ENCODE assay signal across 19 mouse cellular contexts in genomic region chr13:107835756-107836385, GRCm38 (mm10).
DNase-seq lines count a peak whose midpoint lies in the region; ATAC-seq and TF ChIP-seq lines count a peak whose summit lies in the region.
"Had no signal": no experiment of that assay in that cellular context is flagged by ENCODE, and none has a peak within 500 bp of the region (broad histone marks: within the 10 kb centered on the region; RNA-seq: fewer than 3 reads in every experiment).

No protein-coding gene starts in this region.

- WGBS in heart, embryonic 13.5 days = 49% methylated on average over 9 of the region's 9 CpGs
- 49% methylated on average over 9 of the region's 9 CpGs for WGBS in heart, embryonic 12.5 days
- 50% methylated on average over 9 of the region's 9 CpGs for WGBS in lung, adult 2 months
- 55% methylated on average over 9 of the region's 9 CpGs for WGBS in lung, postnatal 0 days
- WGBS in midbrain, embryonic 14.5 days = 43% methylated on average over 9 of the region's 9 CpGs

- no peak overlapping the region for H3K4me3 ChIP-seq in heart, embryonic 13.5 days
- no peak overlapping the region for H3K4me3 ChIP-seq in heart, embryonic 12.5 days
- H3K4me3 ChIP-seq in lung, adult 2 months (replicated peaks; ENCODE audit: extremely low read depth, low read depth, low read length) = no peak overlapping the region
- no peak overlapping the region for H3K4me3 ChIP-seq in lung, postnatal 0 days (ENCODE audit: low read depth, low read length)
- H3K4me3 ChIP-seq in midbrain, embryonic 14.5 days (replicated peaks; ENCODE audit: low read depth, low read length) = no peak overlapping the region
- H3K4me3 ChIP-seq: embryonic facial prominence, embryonic 12.5 days; erythroblast, embryonic 14.5 days; forebrain, embryonic 13.5 days; gastrocnemius, adult 2 months; liver, embryonic 15.5 days had no signal

- H3K4me2 ChIP-seq in heart, embryonic 13.5 days = no peak overlapping the region
- no peak overlapping the region for H3K4me2 ChIP-seq in heart, embryonic 12.5 days
- H3K4me2 ChIP-seq in lung, postnatal 0 days (replicated peaks; ENCODE audit: low read depth, low read length) = no peak overlapping the region
- H3K4me2 ChIP-seq in midbrain, embryonic 14.5 days (ENCODE audit: low read length) = no peak overlapping the region
- H3K4me2 ChIP-seq: embryonic facial prominence, embryonic 12.5 days; forebrain, embryonic 13.5 days; liver, embryonic 15.5 days had no signal

- no peak for ATAC-seq in heart, embryonic 13.5 days (ENCODE audit: extremely low read depth, insufficient number of reproducible peaks, low FRiP score, low TSS enrichment)
- ATAC-seq in heart, embryonic 12.5 days (ENCODE audit: insufficient number of reproducible peaks, low FRiP score) = no peak
- ATAC-seq in lung, postnatal 0 days = no peak; the same call in 1 of the 2 replicates
- ATAC-seq in midbrain, embryonic 14.5 days (ENCODE audit: low FRiP score, low TSS enrichment) = no peak
- ATAC-seq in megakaryocyte-erythroid progenitor cell, adult 5-6 weeks (replicated peaks; ENCODE audit: low FRiP score, low TSS enrichment, poor library complexity, severe bottlenecking) = no peak
- ATAC-seq: forebrain, embryonic 13.5 days had no signal

- H3K9ac ChIP-seq in heart, embryonic 13.5 days = no peak overlapping the region
- no peak overlapping the region for H3K9ac ChIP-seq in heart, embryonic 12.5 days
- H3K9ac ChIP-seq in lung, postnatal 0 days (replicated peaks; ENCODE audit: low read depth) = no peak overlapping the region
- no peak overlapping the region for H3K9ac ChIP-seq in midbrain, embryonic 14.5 days (replicated peaks; ENCODE audit: low read length)
- H3K9ac ChIP-seq: embryonic facial prominence, embryonic 12.5 days; forebrain, embryonic 13.5 days; liver, embryonic 15.5 days had no signal

- no peak for TF ChIP-seq POLR2A in lung, adult 2 months (IDR thresholded peaks at IDR 0.05; ENCODE audit: borderline replicate concordance, extremely low read depth, low read depth, low read length)

- no peaks in the 10 kb centered on the region for H3K27me3 ChIP-seq in heart, embryonic 13.5 days (replicated peaks)
- H3K27me3 ChIP-seq in heart, embryonic 12.5 days (replicated peaks) = no peaks in the 10 kb centered on the region
- no peaks in the 10 kb centered on the region for H3K27me3 ChIP-seq in lung, postnatal 0 days (replicated peaks; ENCODE audit: insufficient read depth, low read length)
- H3K27me3 ChIP-seq in midbrain, embryonic 14.5 days (ENCODE audit: control insufficient read depth, insufficient read depth, low read length) = no peaks in the 10 kb centered on the region
- H3K27me3 ChIP-seq: embryonic facial prominence, embryonic 12.5 days; forebrain, embryonic 13.5 days; liver, embryonic 15.5 days had no signal

- no peak for DNase-seq in lung, adult 2 months
- DNase-seq in lung, postnatal 0 days (ENCODE audit: low spot score) = no peak
- peak; percentile 83 for DNase-seq in Muller cell, postnatal 12 days (ENCODE audit: inconsistent ontology term)
- peak; percentile 47 for DNase-seq in midbrain, embryonic 14.5 days
- DNase-seq: adrenal gland, adult 2 months; cerebellum, adult 18-20 months; cerebellum, postnatal 14 days; gastrocnemius, adult 2 months; kidney, adult 11 months; layer of hippocampus, adult 9-11 months; thymus, postnatal 14 days had no signal

- peak overlapping the region; percentile 28; the same call in 1 of the 2 replicates for H3K27ac ChIP-seq in heart, embryonic 13.5 days (replicated peaks)
- H3K27ac ChIP-seq in heart, embryonic 12.5 days (ENCODE audit: poor library complexity, severe bottlenecking) = no peak overlapping the region
- H3K27ac ChIP-seq in lung, postnatal 0 days (ENCODE audit: low read length) = no peak overlapping the region
- no peak overlapping the region for H3K27ac ChIP-seq in midbrain, embryonic 14.5 days (replicated peaks; ENCODE audit: low read depth, low read length)
- H3K27ac ChIP-seq: embryonic facial prominence, embryonic 12.5 days; forebrain, embryonic 13.5 days; gastrocnemius, adult 2 months; liver, embryonic 15.5 days; macrophage had no signal

- TF ChIP-seq CTCF in lung, adult 2 months (IDR thresholded peaks at IDR 0.05; ENCODE audit: insufficient read depth, low read length) = peak; percentile 10; the same call in 1 of the 2 replicates
- no peak for TF ChIP-seq CTCF in lung, postnatal 0 days (IDR thresholded peaks at IDR 0.05)

- no peaks in the 10 kb centered on the region for H3K9me3 ChIP-seq in heart, embryonic 13.5 days
- H3K9me3 ChIP-seq in heart, embryonic 12.5 days (replicated peaks) = no peaks in the 10 kb centered on the region
- no peaks in the 10 kb centered on the region for H3K9me3 ChIP-seq in lung, postnatal 0 days (ENCODE audit: low read length)
- no peaks in the 10 kb centered on the region for H3K9me3 ChIP-seq in midbrain, embryonic 14.5 days (ENCODE audit: control insufficient read depth, low read length)
- H3K9me3 ChIP-seq: embryonic facial prominence, embryonic 12.5 days; forebrain, embryonic 13.5 days; liver, embryonic 15.5 days had no signal

- peaks cover 53% of the 10 kb centered on the region for H3K4me1 ChIP-seq in heart, embryonic 13.5 days
- H3K4me1 ChIP-seq in heart, embryonic 12.5 days (replicated peaks) = peaks cover 45% of the 10 kb centered on the region
- H3K4me1 ChIP-seq in lung, adult 2 months (ENCODE audit: control insufficient read depth, insufficient read depth, low read length) = peaks cover 22% of the 10 kb centered on the region
- peaks cover 12% of the 10 kb centered on the region; the same call in 1 of the 2 replicates for H3K4me1 ChIP-seq in lung, postnatal 0 days (ENCODE audit: insufficient read depth, low read depth, low read length)
- peaks cover 36% of the 10 kb centered on the region for H3K4me1 ChIP-seq in midbrain, embryonic 14.5 days (ENCODE audit: control insufficient read depth, insufficient read depth, low read length)

- TF ChIP-seq EP300 in lung, postnatal 0 days (IDR thresholded peaks at IDR 0.05) = no peak

- H3K36me3 ChIP-seq in heart, embryonic 13.5 days = no peaks in the 10 kb centered on the region
- H3K36me3 ChIP-seq in heart, embryonic 12.5 days = no peaks in the 10 kb centered on the region
- no peaks in the 10 kb centered on the region for H3K36me3 ChIP-seq in lung, postnatal 0 days (ENCODE audit: insufficient read depth, low read length)
- no peaks in the 10 kb centered on the region for H3K36me3 ChIP-seq in midbrain, embryonic 14.5 days (ENCODE audit: control insufficient read depth, insufficient read depth, low read length)
- H3K36me3 ChIP-seq: embryonic facial prominence, embryonic 12.5 days; liver, embryonic 15.5 days had no signal

Comparison
In these comparisons a context has a peak if more than half of its experiments do, and no peak if none do; other contexts are left out.
1. DNase-seq: peak in Muller cell, postnatal 12 days (single experiment) and midbrain, embryonic 14.5 days (single experiment); none in lung, adult 2 months (single experiment) and lung, postnatal 0 days (single experiment).